In genomic region chr6:128799144-128799895, GRCm38 (mm10) we compare ENCODE assay signal across 8 mouse cellular contexts. TPM values are rescaled to one million over a fixed set of nuclear protein-coding genes. Genes with fewer than 3 reads are reported as not detected.
DNase-seq lines count a peak whose midpoint lies in the region; ATAC-seq and TF ChIP-seq lines count a peak whose summit lies in the region.
"Not testable (repeated sequence)": the region's sequence is repeated elsewhere in the genome, so short reads cannot be mapped to it uniquely, and the experiment has no call there.

No protein-coding gene starts in this region.

- TF ChIP-seq EP300 in stomach, postnatal 0 days (optimal IDR thresholded peaks at IDR 0.05) = not testable (repeated sequence)

- TF ChIP-seq CTCF in E14TG2a.4 (conservative IDR thresholded peaks at IDR 0.05; ENCODE audit: low read length) = peak; percentile 27
- peak; percentile 82 for TF ChIP-seq CTCF in stomach, postnatal 0 days (IDR thresholded peaks at IDR 0.05; ENCODE audit: low read depth)

- peaks cover 16% of the 10 kb centered on the region for H3K4me1 ChIP-seq in E14TG2a.4 (replicated peaks; ENCODE audit: low read depth, low read length)
- not testable (repeated sequence) for H3K4me1 ChIP-seq in forebrain, embryonic 14.5 days (ENCODE audit: control insufficient read depth, insufficient read depth, low read length); neural tube, embryonic 12.5 days; stomach, postnatal 0 days (replicated peaks; ENCODE audit: control insufficient read depth, insufficient read depth)
- peaks cover 14% of the 10 kb centered on the region for H3K4me1 ChIP-seq in liver, embryonic 16.5 days (ENCODE audit: control insufficient read depth, low read depth, low read length)

- WGBS in forebrain, embryonic 14.5 days = under 1% methylated on average over 48 of the region's 49 CpGs
- 1% methylated on average over 49 of the region's 49 CpGs for WGBS in large intestine, adult 2 months
- WGBS in liver, embryonic 16.5 days (ENCODE audit: insufficient replicate concordance) = 0% methylated on average over 49 of the region's 49 CpGs
- under 1% methylated on average over 49 of the region's 49 CpGs for WGBS in neural tube, embryonic 12.5 days
- WGBS in stomach, postnatal 0 days = under 1% methylated on average over 46 of the region's 49 CpGs

- peak overlapping the region; percentile 85 for H3K4me3 ChIP-seq in E14TG2a.4 (replicated peaks; ENCODE audit: low read length)
- H3K4me3 ChIP-seq in forebrain, embryonic 14.5 days (ENCODE audit: low read depth, low read length) = peak overlapping the region; percentile 53
- peak overlapping the region; percentile 73 for H3K4me3 ChIP-seq in liver, embryonic 16.5 days (ENCODE audit: low read depth, low read length)
- H3K4me3 ChIP-seq in neural tube, embryonic 12.5 days = peak overlapping the region; percentile 56
- peak overlapping the region; percentile 61 for H3K4me3 ChIP-seq in stomach, postnatal 0 days (ENCODE audit: low read depth, low read length)

- H3K27me3 ChIP-seq in E14TG2a.4 (ENCODE audit: insufficient read depth, low read length); forebrain, embryonic 14.5 days (replicated peaks; ENCODE audit: control insufficient read depth, insufficient read depth, low read length); liver, embryonic 16.5 days (ENCODE audit: control insufficient read depth, insufficient read depth, low read depth, low read length); neural tube, embryonic 12.5 days (replicated peaks); stomach, postnatal 0 days (ENCODE audit: control insufficient read depth, insufficient read depth, low read length): not testable (repeated sequence)

- DNase-seq in cerebellum, adult 11 months = peak; percentile 86
- DNase-seq in forebrain, embryonic 14.5 days (ENCODE audit: low spot score) = peak; percentile 95
- DNase-seq in heart, postnatal 14 days = peak; percentile 79 to 87
- peak; percentile 40 for DNase-seq in large intestine, adult 2 months (ENCODE audit: low read depth, low spot score)
- DNase-seq in stomach, postnatal 0 days (ENCODE audit: low spot score) = peak; percentile 94

- peak overlapping the region; percentile 68 for H3K27ac ChIP-seq in forebrain, embryonic 14.5 days (ENCODE audit: low read depth, low read length)
- H3K27ac ChIP-seq in liver, embryonic 16.5 days (ENCODE audit: low read length) = peak overlapping the region; percentile 70
- H3K27ac ChIP-seq in neural tube, embryonic 12.5 days = not testable (repeated sequence)
- peak overlapping the region; percentile 92 for H3K27ac ChIP-seq in stomach, postnatal 0 days (replicated peaks)

- peak; percentile 74 for ATAC-seq in forebrain, embryonic 14.5 days
- ATAC-seq in liver, embryonic 16.5 days (ENCODE audit: low read depth) = peak; percentile 64
- peak; percentile 78 for ATAC-seq in neural tube, embryonic 12.5 days (ENCODE audit: low FRiP score, low read depth)
- peak; percentile 78 for ATAC-seq in stomach, postnatal 0 days (ENCODE audit: low FRiP score, low TSS enrichment)

- H3K9ac ChIP-seq in forebrain, embryonic 14.5 days (ENCODE audit: low read length) = peak overlapping the region; percentile 64
- peak overlapping the region; percentile 73 for H3K9ac ChIP-seq in liver, embryonic 16.5 days (ENCODE audit: low read depth, low read length)
- H3K9ac ChIP-seq in neural tube, embryonic 12.5 days = peak overlapping the region; percentile 63
- H3K9ac ChIP-seq in stomach, postnatal 0 days (ENCODE audit: low read length) = peak overlapping the region; percentile 67

- intact Hi-C loops in heart, postnatal 14 days (cut with DNase I) = not testable (repeated sequence)

- not testable (repeated sequence) for H3K36me3 ChIP-seq in E14TG2a.4 (ENCODE audit: insufficient read depth, low read length); forebrain, embryonic 14.5 days (ENCODE audit: control insufficient read depth, insufficient read depth, low read length); liver, embryonic 16.5 days (ENCODE audit: control insufficient read depth, insufficient read depth); neural tube, embryonic 12.5 days; stomach, postnatal 0 days (ENCODE audit: control insufficient read depth, insufficient read depth, low read length)

- peak overlapping the region; percentile 58 for H3K4me2 ChIP-seq in forebrain, embryonic 14.5 days (ENCODE audit: low read length)
- peak overlapping the region; percentile 84 for H3K4me2 ChIP-seq in liver, embryonic 16.5 days (ENCODE audit: low read depth, low read length)
- H3K4me2 ChIP-seq in neural tube, embryonic 12.5 days (replicated peaks) = peak overlapping the region; percentile 58
- peak overlapping the region; percentile 48 for H3K4me2 ChIP-seq in stomach, postnatal 0 days (replicated peaks; ENCODE audit: low read depth)

- peaks cover 13% of the 10 kb centered on the region for H3K9me3 ChIP-seq in E14TG2a.4 (ENCODE audit: low read length)
- not testable (repeated sequence) for H3K9me3 ChIP-seq in forebrain, embryonic 14.5 days (replicated peaks; ENCODE audit: control insufficient read depth, low read length); liver, embryonic 16.5 days (replicated peaks; ENCODE audit: control insufficient read depth, low read length); neural tube, embryonic 12.5 days; stomach, postnatal 0 days (ENCODE audit: control insufficient read depth, low read length)

RNA-seq across cellular contexts. Expression of gene Klrb1c, which starts 10.3 kb away (rescaled TPM):
- polyA plus RNA-seq in forebrain, embryonic 14.5 days (2014; fragmentation: Nextera tagmentation; extraction: Ambion mirVana) = not detected in 2 replicates
- total RNA-seq in heart, postnatal 14 days (2021) = under 1 TPM in 1 of 2 experiments, not detected in 1; 0.12 TPM
- polyA plus RNA-seq in large intestine, adult 2 months (2012; rRNA removed) = 0.21 and 0.31 TPM in 2 replicates
- 0.61 and 0.78 TPM in 2 replicates for polyA plus RNA-seq in liver, embryonic 16.5 days (2015; fragmentation: Nextera tagmentation; extraction: Ambion mirVana)
- polyA plus RNA-seq in neural tube, embryonic 12.5 days (2016; fragmentation: Nextera tagmentation; extraction: Ambion mirVana) = 0.11 TPM in 1 of 2 replicates, not detected in the other
- polyA plus RNA-seq in stomach, postnatal 0 days (2015; fragmentation: Nextera tagmentation; extraction: Ambion mirVana) = 0.07 and 0.18 TPM in 2 replicates

RNA-seq across cellular contexts. Expression of gene Gm44511, which starts 26.8 kb away (rescaled TPM):
- polyA plus RNA-seq in forebrain, embryonic 14.5 days (2014; fragmentation: Nextera tagmentation; extraction: Ambion mirVana) = not detected in 2 replicates
- total RNA-seq in heart, postnatal 14 days (2021) = not detected
- polyA plus RNA-seq in large intestine, adult 2 months (2012; rRNA removed) = 1.6 TPM in 1 of 2 replicates, not detected in the other
- polyA plus RNA-seq in liver, embryonic 16.5 days (2015; fragmentation: Nextera tagmentation; extraction: Ambion mirVana) = 0.20 TPM in 1 of 2 replicates, not detected in the other
- not detected in 2 replicates for polyA plus RNA-seq in neural tube, embryonic 12.5 days (2016; fragmentation: Nextera tagmentation; extraction: Ambion mirVana)
- polyA plus RNA-seq in stomach, postnatal 0 days (2015; fragmentation: Nextera tagmentation; extraction: Ambion mirVana) = not detected in 2 replicates

RNA-seq across cellular contexts. Expression of gene Klrb1b, which starts 26.8 kb away (rescaled TPM):
- not detected in 2 replicates for polyA plus RNA-seq in forebrain, embryonic 14.5 days (2014; fragmentation: Nextera tagmentation; extraction: Ambion mirVana)
- total RNA-seq in heart, postnatal 14 days (2021) = under 1 TPM in 1 of 2 experiments, not detected in 1; 0.17 TPM
- 0.79 and 0.93 TPM in 2 replicates for polyA plus RNA-seq in large intestine, adult 2 months (2012; rRNA removed)
- 0.23 and 0.46 TPM in 2 replicates for polyA plus RNA-seq in liver, embryonic 16.5 days (2015; fragmentation: Nextera tagmentation; extraction: Ambion mirVana)
- not detected in 2 replicates for polyA plus RNA-seq in neural tube, embryonic 12.5 days (2016; fragmentation: Nextera tagmentation; extraction: Ambion mirVana)
- polyA plus RNA-seq in stomach, postnatal 0 days (2015; fragmentation: Nextera tagmentation; extraction: Ambion mirVana) = 0.16 and 0.19 TPM in 2 replicates

Comparison
In these comparisons a context has a peak if more than half of its experiments do, and no peak if none do; other contexts are left out.
1. DNase-seq: peak in every context shown above with its lines; median percentile 95 in forebrain, embryonic 14.5 days; 94 in stomach, postnatal 0 days; 86 in cerebellum, adult 11 months; 83 in heart, postnatal 14 days; 40 in large intestine, adult 2 months.